Mouse (Mus musculus) CD8-positive naive resting alpha-beta T cell, adult 2 months (primary cell): ENCODE measurements around the gene Cnppd1.

Experiments
- DNase-seq, 2 experiments: peaks; one replicate each; pipeline ENCODE4 v3.0.0; 2022; ENCODE audit warnings: low read depth in 2 of 2, low spot score in 2 of 2

Cnppd1 gene

DNA sequence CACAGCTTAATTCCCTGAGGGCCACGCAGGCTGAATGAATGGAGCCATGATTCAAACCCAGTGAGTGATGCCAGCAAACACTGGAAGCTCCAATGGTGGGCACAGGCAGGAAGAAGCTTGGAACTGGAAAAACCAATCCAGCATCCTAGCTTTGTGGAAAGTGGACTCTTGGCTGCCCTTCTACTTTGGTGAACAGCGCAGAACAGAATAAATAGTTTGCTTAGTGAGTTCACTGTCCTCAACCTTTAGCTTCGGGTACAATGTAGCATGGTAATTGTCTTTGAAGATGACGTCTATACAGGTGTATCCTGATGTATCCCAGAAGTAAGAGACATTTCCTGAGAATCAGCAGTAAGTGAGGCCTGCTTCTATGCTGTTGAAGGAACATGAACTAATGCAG is 6.2 kb upstream of the Cnppd1 start:
- no peak for DNase-seq

DNA sequence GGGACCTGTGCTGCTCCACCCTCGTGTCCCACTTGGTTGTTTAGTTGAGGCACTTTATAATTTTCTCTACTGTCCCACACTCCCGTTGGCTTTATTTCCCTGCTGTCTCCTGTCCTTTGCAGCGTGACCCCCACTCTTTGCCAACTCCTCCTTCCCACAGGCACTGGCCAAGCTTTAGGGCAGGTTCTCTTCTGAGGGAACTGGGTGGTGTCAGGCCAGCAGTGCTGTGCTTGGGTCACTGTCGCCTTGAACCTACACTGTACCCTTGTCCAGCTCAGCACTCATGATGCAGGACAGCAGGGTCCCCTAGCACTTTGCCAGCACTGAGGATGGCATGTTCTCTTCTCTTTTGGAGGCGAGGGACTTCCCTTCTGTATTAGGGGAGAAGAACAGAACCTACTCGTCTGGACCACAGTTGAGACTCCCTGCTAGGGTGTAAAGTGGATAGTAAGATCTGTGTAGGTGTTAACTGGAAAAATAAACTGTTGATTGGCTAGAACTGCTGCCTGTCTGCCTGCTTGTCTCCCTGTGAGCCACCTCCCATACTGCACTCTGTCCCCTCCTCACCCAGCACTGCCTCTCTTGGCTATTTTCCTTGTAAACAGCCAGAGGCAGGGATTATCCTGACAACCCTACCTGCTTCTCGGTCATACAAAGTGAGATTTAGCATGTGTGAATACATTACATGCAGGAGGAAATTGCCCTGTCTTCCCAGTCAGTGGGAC is 5.1 kb upstream of the Cnppd1 start:
- no peak for DNase-seq

DNA sequence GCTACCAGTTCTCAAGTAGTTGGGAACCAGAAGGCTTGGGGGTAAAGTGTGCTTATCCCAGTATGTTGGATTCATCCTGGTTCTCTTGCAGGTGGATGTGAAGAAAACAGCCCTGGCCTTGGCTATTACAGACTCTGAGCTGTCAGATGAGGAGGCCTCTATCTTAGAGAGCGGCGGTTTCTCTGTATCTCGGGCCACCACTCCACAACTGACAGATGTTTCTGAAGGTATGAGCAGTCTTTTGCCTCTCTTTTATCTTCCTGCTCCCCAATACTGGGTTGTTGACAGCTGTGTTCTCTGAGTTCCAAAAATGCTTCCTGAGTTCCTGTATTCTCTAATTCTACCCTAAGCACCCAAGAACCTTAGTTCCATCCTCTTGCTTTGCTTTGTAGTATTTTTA is 3.1 kb upstream of the Cnppd1 start:
- no peak for DNase-seq

DNA sequence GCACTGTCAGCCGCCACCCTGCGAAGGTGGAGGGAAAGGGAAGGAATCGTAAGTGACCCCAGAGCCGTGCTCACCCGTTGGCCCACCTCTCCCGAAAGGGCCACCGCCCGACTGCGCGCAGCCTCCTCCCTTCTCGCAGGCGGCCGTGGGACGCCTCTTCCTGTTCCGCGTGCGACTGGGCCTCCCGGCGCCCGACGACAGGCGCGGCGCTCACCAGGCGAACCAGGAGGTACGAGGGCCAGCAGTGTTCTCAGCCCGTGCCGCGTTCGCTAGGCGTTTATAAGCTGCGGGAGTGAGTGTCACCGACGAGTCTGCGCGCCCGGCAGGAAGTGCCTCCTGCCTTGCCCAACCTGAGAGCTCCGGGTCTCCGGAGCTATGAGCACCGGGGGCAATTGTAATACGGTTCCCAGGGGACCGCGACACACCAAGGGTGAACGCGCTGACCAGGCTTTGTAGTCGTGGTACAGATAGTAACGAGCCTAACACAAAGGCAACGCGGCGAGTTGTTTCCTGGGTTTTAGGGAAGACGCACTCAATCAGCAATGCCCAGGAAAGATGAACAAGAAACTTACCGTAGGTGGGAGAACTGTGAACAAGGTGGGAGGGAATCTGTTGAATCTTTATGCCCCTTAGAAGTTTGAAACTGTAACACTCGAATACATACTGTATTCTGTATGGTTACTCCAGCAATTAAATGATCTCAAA is 873 bp downstream of the Cnppd1 start:
- peak; percentile 60 to 71 for DNase-seq

DNA sequence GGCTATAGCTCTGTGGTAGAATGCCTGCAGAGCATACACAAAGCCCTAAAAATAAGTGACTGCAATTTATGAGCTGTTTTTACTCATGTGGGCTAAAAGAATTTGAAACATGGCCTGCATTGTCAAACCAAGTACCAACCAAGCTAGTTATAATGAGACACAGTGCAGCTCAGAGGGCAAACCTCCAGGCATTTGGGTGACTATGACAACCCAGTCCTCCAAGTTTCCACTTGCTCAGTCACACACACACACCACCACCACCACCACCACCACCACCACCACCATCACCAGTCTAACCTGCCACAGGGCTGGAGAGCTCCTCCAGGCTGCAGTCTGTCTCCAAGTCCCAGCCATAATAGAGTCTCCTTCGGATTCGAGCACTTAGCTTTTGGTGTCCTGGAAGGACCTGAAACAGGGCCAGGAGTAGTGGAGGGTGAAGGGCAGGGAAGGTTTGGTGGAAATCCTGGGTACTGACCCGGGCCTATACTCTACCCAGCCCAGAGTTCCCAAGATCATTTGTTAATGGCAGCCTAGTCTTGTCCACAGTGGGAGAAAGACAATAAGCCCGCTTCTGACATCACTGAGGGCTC is 1.8 kb downstream of the Cnppd1 start:
- no peak for DNase-seq

DNA sequence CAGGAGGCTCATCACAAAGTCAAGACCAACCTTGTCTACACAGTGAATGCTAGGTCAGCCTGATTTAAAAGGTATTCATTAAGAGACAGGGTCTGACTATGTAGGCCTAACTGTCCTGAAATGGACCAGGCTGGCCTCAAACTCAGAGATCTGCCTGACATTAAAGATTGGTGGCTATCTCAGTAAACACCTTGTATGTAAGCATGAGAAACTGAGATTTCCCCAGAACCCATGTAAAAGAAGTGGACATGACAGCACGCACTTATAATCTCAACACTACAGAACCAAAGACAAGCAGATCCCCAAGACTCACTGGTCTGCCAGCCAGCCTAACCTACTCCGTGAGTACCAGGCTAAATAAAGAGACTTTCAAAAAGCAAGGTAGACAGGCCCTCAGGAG is 4.1 kb downstream of the Cnppd1 start:
- DNase-seq, result no peak

DNA sequence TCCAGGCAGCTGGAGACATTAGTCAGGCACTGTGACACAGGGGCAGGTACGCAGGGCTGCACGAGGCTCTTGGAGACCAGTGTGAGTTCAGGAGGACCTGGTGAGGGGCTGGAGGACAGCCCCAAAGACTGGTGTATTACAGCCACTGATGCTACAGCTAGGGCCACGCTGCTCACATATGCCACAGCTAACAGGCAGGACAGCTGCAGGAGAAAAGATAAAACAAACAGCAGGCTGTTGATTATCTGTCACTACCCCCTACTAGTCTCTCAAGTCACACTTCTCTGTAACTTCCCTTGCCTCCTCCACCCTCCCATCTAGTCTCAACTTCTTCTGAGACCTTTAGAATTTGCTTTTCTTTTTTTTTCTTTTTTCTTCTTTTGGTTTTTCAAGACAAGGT is 5.8 kb downstream of the Cnppd1 start:
- DNase-seq, result no peak

DNA sequence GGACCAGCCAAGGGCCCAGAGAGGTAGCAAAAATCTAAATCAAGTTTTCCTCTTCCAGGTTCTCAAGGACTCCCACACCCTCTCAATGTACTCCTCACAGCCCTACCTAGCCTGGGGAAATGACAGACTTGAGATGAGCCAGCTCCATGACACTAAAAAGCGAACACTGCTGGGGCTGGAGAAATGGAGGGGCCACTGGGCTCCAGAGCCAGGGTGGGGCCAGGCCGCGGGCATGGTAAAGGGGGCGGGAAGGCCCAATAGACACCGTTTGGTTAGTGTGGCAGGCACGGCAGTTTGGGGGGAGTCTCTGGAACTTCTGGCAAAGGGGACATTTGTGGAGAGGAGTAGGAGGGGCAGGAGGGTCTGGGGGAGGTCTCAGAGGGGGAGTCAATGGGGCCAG is 6.2 kb downstream of the Cnppd1 start:
- no peak for DNase-seq

DNA sequence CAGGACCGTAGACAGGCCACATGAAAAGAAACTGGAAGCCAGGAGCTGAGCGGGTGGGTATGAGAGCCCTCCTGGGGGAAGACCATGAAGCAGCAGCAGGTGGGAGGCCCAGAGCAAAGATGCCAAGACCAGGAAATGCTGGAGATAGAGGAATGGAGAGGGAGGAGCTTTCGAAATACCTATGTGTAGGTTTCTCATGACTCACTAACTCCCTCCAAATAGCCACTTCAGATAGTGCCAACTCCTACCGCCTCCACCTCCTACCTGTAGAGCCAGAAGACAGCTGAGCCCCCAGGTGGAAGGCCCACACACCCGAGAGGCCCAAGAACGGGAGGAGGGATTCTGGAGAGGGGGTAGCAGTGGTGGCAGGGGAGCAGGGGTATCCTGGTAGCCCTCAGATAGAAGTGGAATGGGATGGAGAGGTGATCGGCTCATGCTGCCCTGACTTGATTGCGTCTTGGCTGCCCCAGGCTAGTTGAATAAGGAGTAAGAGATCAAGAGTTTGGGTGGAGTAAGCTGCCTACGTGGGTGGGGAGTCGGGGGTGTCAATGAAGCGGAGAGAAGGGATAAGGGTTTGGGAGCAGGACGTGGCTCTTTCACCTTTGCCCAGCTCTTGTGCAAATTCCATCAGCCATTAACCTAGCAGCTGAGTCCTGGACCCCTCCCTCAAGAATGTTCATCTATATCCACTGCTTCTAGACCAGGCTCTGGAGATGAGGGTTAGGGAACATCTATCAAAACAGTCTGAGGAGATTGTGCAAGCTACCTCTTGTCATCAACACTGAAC is 8.9 kb downstream of the Cnppd1 start, which contains the start of gene Slc23a3:
TSS of gene Slc23a3 (minus strand) at position 470 of the 787 bp plus-strand sequence.
- DNase-seq, result no peak

DNA sequence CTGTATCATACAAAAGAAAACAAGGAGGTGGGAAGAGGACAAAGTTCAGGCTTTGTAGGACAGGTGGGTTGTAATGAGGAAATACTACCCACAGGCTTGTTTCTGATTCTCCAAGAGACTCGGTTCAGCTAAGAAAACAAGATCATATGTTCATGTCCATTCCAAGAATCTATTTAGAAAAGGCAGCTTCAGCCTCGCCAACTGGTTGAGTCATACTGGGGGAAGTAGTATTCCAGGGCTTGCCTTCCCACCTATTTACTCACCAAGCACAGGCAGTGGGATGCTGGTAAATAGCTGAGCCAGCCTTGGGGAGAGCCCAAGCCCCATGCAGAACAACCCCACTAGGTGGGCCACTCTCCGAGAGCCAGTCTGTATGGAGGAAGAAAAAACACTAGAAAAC is 13.9 kb downstream of the Cnppd1 start:
- DNase-seq, result no peak

DNA sequence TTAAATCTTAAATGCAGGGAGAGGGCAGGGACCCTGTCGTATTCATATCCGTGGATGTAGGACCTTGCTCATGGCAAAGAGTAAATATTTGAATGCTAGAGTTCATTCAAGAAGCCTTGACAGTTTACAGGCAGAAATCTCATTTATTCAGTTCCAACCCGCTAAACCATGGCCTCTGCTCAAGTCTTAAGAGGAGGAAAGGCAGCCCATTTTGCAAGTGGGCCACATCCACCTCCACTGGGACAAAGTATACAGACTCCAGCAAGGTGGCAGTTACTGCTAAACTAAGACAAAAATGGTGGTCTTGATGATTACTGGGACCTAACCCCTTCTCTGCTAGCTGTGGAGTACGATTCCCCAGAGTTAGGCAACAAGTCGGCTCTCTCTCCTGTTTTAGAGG is 17.1 kb downstream of the Cnppd1 start:
- no peak for DNase-seq

DNA sequence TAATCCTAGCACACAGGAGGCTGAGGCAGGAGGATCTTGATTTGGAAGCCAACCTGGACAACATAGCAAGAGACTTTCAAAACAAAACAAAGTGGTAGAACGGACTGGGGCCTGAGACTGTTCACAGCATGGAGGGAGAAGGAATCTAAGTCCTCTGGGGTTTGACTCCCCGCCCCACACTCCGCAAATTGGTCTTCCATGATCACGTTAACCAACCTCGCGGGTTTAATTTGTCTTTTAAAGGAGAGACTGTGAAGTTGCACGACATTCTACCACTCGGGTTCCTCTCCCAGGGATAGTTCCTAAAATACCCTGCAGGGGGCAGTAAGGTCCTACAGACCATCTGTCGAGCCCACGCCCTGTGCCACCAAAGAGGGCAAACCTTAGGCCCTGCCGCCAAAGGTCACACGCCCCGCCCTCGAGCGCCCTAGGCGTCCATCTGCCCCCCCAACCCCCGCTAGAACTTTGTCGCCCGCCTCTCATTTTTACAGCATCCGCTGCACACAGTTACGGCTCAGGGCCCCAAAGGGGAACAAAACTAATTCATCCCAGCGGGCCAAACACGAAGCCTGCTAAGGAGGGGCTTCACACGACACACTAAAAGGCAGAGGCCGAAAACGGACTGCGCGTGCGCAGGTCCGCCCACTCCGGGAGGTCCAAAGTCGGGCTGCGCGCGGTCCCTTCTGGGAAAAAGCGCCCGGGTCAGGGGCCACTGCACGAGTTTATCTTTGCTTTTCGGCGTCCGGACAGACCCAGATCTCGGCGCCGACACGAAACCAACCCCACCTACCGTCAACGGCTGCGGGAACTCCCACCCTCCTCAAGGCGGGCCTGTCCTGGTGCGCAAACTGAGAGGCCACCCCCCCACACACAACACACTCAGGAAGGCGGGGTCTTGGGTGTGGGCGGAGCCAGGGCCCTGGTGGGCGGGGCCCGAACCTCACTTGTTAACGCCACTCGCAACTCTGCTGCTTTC is 17.9 kb downstream of the Cnppd1 start, which contains the start of gene Nhej1:
TSS of gene Nhej1 (minus strand) at position 855 of the 976 bp plus-strand sequence.
- DNase-seq, result peak; percentile 91 to 97

DNA sequence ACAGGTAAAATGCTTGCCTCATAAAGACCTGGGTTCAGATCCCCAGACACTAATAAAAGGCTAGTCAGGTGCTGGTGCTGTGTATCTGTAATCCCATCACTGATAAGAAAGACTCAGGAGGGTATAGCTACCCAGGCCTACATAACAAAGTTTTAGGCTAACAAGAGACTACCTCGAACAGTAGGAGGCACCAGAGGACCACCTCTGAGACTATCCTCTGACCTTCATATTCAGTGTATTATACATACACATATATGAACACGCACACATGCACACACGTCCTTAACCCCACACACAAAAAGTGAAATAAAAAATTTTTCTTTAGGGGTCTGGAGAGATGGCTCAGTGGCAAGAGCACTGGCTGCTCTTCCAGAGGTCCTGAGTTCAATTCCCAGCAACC is 20.3 kb downstream of the Cnppd1 start:
- DNase-seq, result no peak
